Mouse (Mus musculus) lung, postnatal 0 days (tissue): Measurements from ENCODE around the gene Arl14.

Source experiments
- CTCF ChIP-seq: IDR thresholded peaks from 2 replicates; pipeline ENCODE4 v1.5.1; 2016; ENCODE audit warnings: antibody characterized with exemption, mild to moderate bottlenecking
- EP300 ChIP-seq: IDR thresholded peaks from 2 replicates; pipeline ENCODE4 v1.6.1; 2016; ENCODE audit warnings: antibody characterized with exemption, mild to moderate bottlenecking, control low read depth

GRCm38 (mm10) chr3:69175229-69175628, 47.0 kb upstream of the Arl14 start:
- no peak for TF ChIP-seq CTCF
- no peak for TF ChIP-seq EP300
